Mouse (Mus musculus): ENCODE data around the gene Ift122. TPM values are rescaled to one million over a fixed set of nuclear protein-coding genes. Genes with fewer than 3 reads are reported as not detected.

The Ift122 gene
- polyA plus RNA-seq (2012; rRNA removed) = 21.2 and 23.9 TPM in 2 replicates
- 17.9 and 18.9 TPM in 2 replicates for polyA plus RNA-seq (2014; fragmentation: Nextera tagmentation; extraction: Ambion mirVana)

- Histone ChIP-seq H3K9ac (ENCODE audit: low read depth, low read length, severe bottlenecking) (peak within 1 kb of the TSS; percentile 54), H3K36me3 (ENCODE audit: control insufficient read depth, insufficient read depth, low read length) (peaks cover 19% of the 10 kb centered on the region), H3K27ac (replicated peaks; ENCODE audit: low read depth, low read length) (peak within 1 kb of the TSS; percentile 87), H3K9me3 (ENCODE audit: control insufficient read depth, low read length) (no peaks in the 10 kb centered on the region), H3K27me3 (ENCODE audit: control insufficient read depth, insufficient read depth, low read length) (no peaks in the 10 kb centered on the region), H3K4me1 (ENCODE audit: control insufficient read depth, insufficient read depth, low read length) (peaks cover 26% of the 10 kb centered on the region), H3K4me2 (replicated peaks; ENCODE audit: low read depth, low read length, severe bottlenecking) (peak within 1 kb of the TSS; percentile 58), H3K4me3 (replicated peaks; ENCODE audit: low read length) (peak within 1 kb of the TSS; percentile 50)
- under 1% methylated on average over 51 of the region's 51 CpGs for WGBS
- DNase-seq (ENCODE audit: low spot score) (peak; percentile 99), ATAC-seq (ENCODE audit: low FRiP score, low read depth) (peak; percentile 97)
- 0 out of 2 replicates have a peak, but pooled peaks have one; percentile 33 for TF ChIP-seq POLR2A (IDR thresholded peaks at IDR 0.05; ENCODE audit: borderline replicate concordance, extremely low read depth, insufficient read depth, insufficient read length)
These were observed at the start of gene Ift122, which contains the start of gene Mbd4 for GRCm38 (mm10) chr6:115853091-115853813. Ift122 (plus strand) TSS chr6:115853470. Mbd4 (minus strand) TSS chr6:115853371.

GRCm38 (mm10) chr6:115803541-115804382 is 49.5 kb upstream of the Ift122 start:
- Histone ChIP-seq H3K4me3 (replicated peaks; ENCODE audit: low read length) (no peak overlapping the region), H3K9me3 (ENCODE audit: control insufficient read depth, low read length) (no peaks in the 10 kb centered on the region), H3K4me1 (ENCODE audit: control insufficient read depth, insufficient read depth, low read length) (peaks cover 12% of the 10 kb centered on the region), H3K36me3 (ENCODE audit: control insufficient read depth, insufficient read depth, low read length) (peaks cover 87% of the 10 kb centered on the region), H3K9ac (ENCODE audit: low read depth, low read length, severe bottlenecking) (no peak overlapping the region), H3K4me2 (replicated peaks; ENCODE audit: low read depth, low read length, severe bottlenecking) (no peak overlapping the region), H3K27me3 (ENCODE audit: control insufficient read depth, insufficient read depth, low read length) (no peaks in the 10 kb centered on the region), H3K27ac (replicated peaks; ENCODE audit: low read depth, low read length) (no peak overlapping the region)
- TF ChIP-seq POLR2A (IDR thresholded peaks at IDR 0.05; ENCODE audit: borderline replicate concordance, extremely low read depth, insufficient read depth, insufficient read length) = no peak
- peak; percentile 81 for DNase-seq (ENCODE audit: low spot score)
- ATAC-seq (ENCODE audit: low FRiP score, low read depth) = peak; percentile 42
- 54% methylated on average over 16 of the region's 16 CpGs for WGBS

GRCm38 (mm10) chr6:115804432-115805192 is 48.7 kb upstream of the Ift122 start:
- no peak for TF ChIP-seq POLR2A (IDR thresholded peaks at IDR 0.05; ENCODE audit: borderline replicate concordance, extremely low read depth, insufficient read depth, insufficient read length)
- no peak overlapping the region for H3K9ac ChIP-seq (ENCODE audit: low read depth, low read length, severe bottlenecking)
- no peak overlapping the region for H3K27ac ChIP-seq (replicated peaks; ENCODE audit: low read depth, low read length)
- no peak overlapping the region for H3K4me2 ChIP-seq (replicated peaks; ENCODE audit: low read depth, low read length, severe bottlenecking)
- H3K4me3 ChIP-seq (replicated peaks; ENCODE audit: low read length) = no peak overlapping the region
- peaks cover 12% of the 10 kb centered on the region for H3K4me1 ChIP-seq (ENCODE audit: control insufficient read depth, insufficient read depth, low read length)
- peaks cover 79% of the 10 kb centered on the region for H3K36me3 ChIP-seq (ENCODE audit: control insufficient read depth, insufficient read depth, low read length)
- 66% methylated on average over 10 of the region's 10 CpGs for WGBS
- DNase-seq (ENCODE audit: low spot score) = no peak
- no peaks in the 10 kb centered on the region for H3K9me3 ChIP-seq (ENCODE audit: control insufficient read depth, low read length)
- H3K27me3 ChIP-seq (ENCODE audit: control insufficient read depth, insufficient read depth, low read length) = no peaks in the 10 kb centered on the region
- no peak for ATAC-seq (ENCODE audit: low FRiP score, low read depth)

- H3K27ac ChIP-seq (replicated peaks; ENCODE audit: low read depth, low read length) = peak overlapping the region; percentile 98
- H3K36me3 ChIP-seq (ENCODE audit: control insufficient read depth, insufficient read depth, low read length) = peaks cover 50% of the 10 kb centered on the region
- ATAC-seq (ENCODE audit: low FRiP score, low read depth) = no peak
- peak overlapping the region; percentile 99 for H3K9ac ChIP-seq (ENCODE audit: low read depth, low read length, severe bottlenecking)
- H3K4me2 ChIP-seq (replicated peaks; ENCODE audit: low read depth, low read length, severe bottlenecking) = peak overlapping the region; percentile 88
- peaks cover 12% of the 10 kb centered on the region for H3K4me1 ChIP-seq (ENCODE audit: control insufficient read depth, insufficient read depth, low read length)
- no peaks in the 10 kb centered on the region for H3K9me3 ChIP-seq (ENCODE audit: control insufficient read depth, low read length)
- peak overlapping the region; percentile 100 for H3K4me3 ChIP-seq (replicated peaks; ENCODE audit: low read length)
- DNase-seq (ENCODE audit: low spot score) = no peak
- WGBS = 3% methylated on average over 15 of the region's 15 CpGs
- H3K27me3 ChIP-seq (ENCODE audit: control insufficient read depth, insufficient read depth, low read length) = no peaks in the 10 kb centered on the region
- TF ChIP-seq POLR2A (IDR thresholded peaks at IDR 0.05; ENCODE audit: borderline replicate concordance, extremely low read depth, insufficient read depth, insufficient read length) = no peak
These were observed 45.6 kb upstream of the Ift122 start for GRCm38 (mm10) chr6:115807464-115808195.

All from limb, embryonic 14.5 days (tissue).